Mouse (Mus musculus): ENCODE results near the gene Zkscan16.

- no peak for TF ChIP-seq CTCF (IDR thresholded peaks at IDR 0.05; ENCODE audit: low read depth)
- no peak for TF ChIP-seq EP300 (optimal IDR thresholded peaks at IDR 0.05)
Observed at GRCm38 (mm10) chr4:58998688-58999087, 55.3 kb downstream of the Zkscan16 start.
